27 mouse cellular contexts compared by ENCODE assay signal in the genomic region with DNA sequence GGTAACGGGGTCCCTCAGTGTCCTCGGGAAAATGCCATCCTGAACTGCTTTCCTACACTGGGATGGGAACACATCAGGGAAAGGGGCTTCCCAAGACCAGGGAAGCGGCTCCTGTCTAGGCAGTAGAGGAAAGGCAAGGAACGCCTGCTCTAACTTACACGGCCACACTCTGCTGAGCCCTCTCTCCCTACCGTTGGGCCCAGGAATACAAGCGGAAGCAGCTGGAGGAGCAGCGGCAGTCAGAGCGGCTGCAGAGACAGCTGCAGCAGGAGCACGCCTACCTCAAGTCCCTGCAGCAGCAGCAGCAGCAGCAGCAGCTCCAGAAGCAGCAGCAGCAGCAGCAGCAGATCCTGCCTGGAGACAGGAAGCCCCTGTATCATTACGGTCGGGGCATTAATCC. TPM values are rescaled to one million over a fixed set of nuclear protein-coding genes. Genes with fewer than 3 reads are reported as not detected.
DNase-seq lines count a peak whose midpoint lies in the region; ATAC-seq and TF ChIP-seq lines count a peak whose summit lies in the region.
"Had no signal": no experiment of that assay in that cellular context is flagged by ENCODE, and none has a peak within 500 bp of the region (broad histone marks: within the 10 kb centered on the region; RNA-seq: fewer than 3 reads in every experiment).

No protein-coding gene starts in this region.

- no peaks in the 10 kb centered on the region for H3K4me1 ChIP-seq in forebrain, embryonic 10.5 days
- no peaks in the 10 kb centered on the region for H3K4me1 ChIP-seq in forebrain, postnatal 0 days (ENCODE audit: insufficient read depth)
- H3K4me1 ChIP-seq in limb, embryonic 12.5 days (replicated peaks), result no peaks in the 10 kb centered on the region
- no peaks in the 10 kb centered on the region for H3K4me1 ChIP-seq in limb, embryonic 10.5 days
- no peaks in the 10 kb centered on the region for H3K4me1 ChIP-seq in limb, embryonic 13.5 days
- H3K4me1 ChIP-seq in limb, embryonic 15.5 days, result no peaks in the 10 kb centered on the region
- no peaks in the 10 kb centered on the region for H3K4me1 ChIP-seq in hindbrain, embryonic 13.5 days (replicated peaks)
- H3K4me1 ChIP-seq: embryonic facial prominence, embryonic 13.5 days; forebrain, embryonic 12.5 days had no signal

- H3K9ac ChIP-seq in forebrain, postnatal 0 days, result no peak overlapping the region
- H3K9ac ChIP-seq in limb, embryonic 12.5 days (replicated peaks), result 0 out of 2 replicates have a peak overlapping the region, but pooled peaks have one; percentile 23
- H3K9ac ChIP-seq in limb, embryonic 13.5 days, result no peak overlapping the region
- no peak overlapping the region for H3K9ac ChIP-seq in limb, embryonic 15.5 days
- H3K9ac ChIP-seq in hindbrain, embryonic 13.5 days, result no peak overlapping the region
- H3K9ac ChIP-seq: embryonic facial prominence, embryonic 13.5 days; forebrain, embryonic 12.5 days had no signal

- H3K9me3 ChIP-seq in forebrain, embryonic 10.5 days, result no peaks in the 10 kb centered on the region
- H3K9me3 ChIP-seq in forebrain, postnatal 0 days (ENCODE audit: low read length), result no peaks in the 10 kb centered on the region
- no peaks in the 10 kb centered on the region for H3K9me3 ChIP-seq in limb, embryonic 12.5 days
- no peaks in the 10 kb centered on the region for H3K9me3 ChIP-seq in limb, embryonic 10.5 days (replicated peaks)
- H3K9me3 ChIP-seq in limb, embryonic 13.5 days, result no peaks in the 10 kb centered on the region
- no peaks in the 10 kb centered on the region for H3K9me3 ChIP-seq in limb, embryonic 15.5 days
- H3K9me3 ChIP-seq in hindbrain, embryonic 13.5 days, result no peaks in the 10 kb centered on the region
- H3K9me3 ChIP-seq: embryonic facial prominence, embryonic 13.5 days; forebrain, embryonic 12.5 days had no signal

- no peak overlapping the region for H3K4me2 ChIP-seq in forebrain, postnatal 0 days (ENCODE audit: low read depth)
- no peak overlapping the region for H3K4me2 ChIP-seq in limb, embryonic 12.5 days
- 0 out of 2 replicates have a peak overlapping the region, but pooled peaks have one; percentile 4 for H3K4me2 ChIP-seq in limb, embryonic 13.5 days (replicated peaks)
- H3K4me2 ChIP-seq in limb, embryonic 15.5 days, result no peak overlapping the region
- H3K4me2 ChIP-seq in hindbrain, embryonic 13.5 days, result no peak overlapping the region
- H3K4me2 ChIP-seq: embryonic facial prominence, embryonic 13.5 days; forebrain, embryonic 12.5 days had no signal

- 0 out of 2 replicates have a peak overlapping the region, but pooled peaks have one; percentile 2 for H3K27ac ChIP-seq in forebrain, embryonic 10.5 days
- H3K27ac ChIP-seq in forebrain, postnatal 0 days (ENCODE audit: low read depth, low read length), result no peak overlapping the region
- H3K27ac ChIP-seq in limb, embryonic 12.5 days, result no peak overlapping the region
- no peak overlapping the region for H3K27ac ChIP-seq in limb, embryonic 10.5 days
- H3K27ac ChIP-seq in limb, embryonic 13.5 days, result peak overlapping the region; percentile 10; the same call in 1 of the 2 replicates
- H3K27ac ChIP-seq in limb, embryonic 15.5 days, result 0 out of 2 replicates have a peak overlapping the region, but pooled peaks have one; percentile 38
- no peak overlapping the region for H3K27ac ChIP-seq in hindbrain, embryonic 13.5 days
- H3K27ac ChIP-seq: embryonic facial prominence, embryonic 13.5 days; forebrain, embryonic 12.5 days had no signal

- peaks cover 100% of the 10 kb centered on the region for H3K36me3 ChIP-seq in forebrain, embryonic 10.5 days (replicated peaks)
- peaks cover 79% of the 10 kb centered on the region for H3K36me3 ChIP-seq in forebrain, postnatal 0 days (ENCODE audit: insufficient read depth)
- H3K36me3 ChIP-seq in limb, embryonic 12.5 days, result peaks cover 100% of the 10 kb centered on the region
- peaks cover 100% of the 10 kb centered on the region for H3K36me3 ChIP-seq in limb, embryonic 10.5 days
- peaks cover 99% of the 10 kb centered on the region for H3K36me3 ChIP-seq in limb, embryonic 13.5 days
- peaks cover 90% of the 10 kb centered on the region for H3K36me3 ChIP-seq in limb, embryonic 15.5 days
- peaks cover 97% of the 10 kb centered on the region for H3K36me3 ChIP-seq in hindbrain, embryonic 13.5 days

- no peak overlapping the region for H3K4me3 ChIP-seq in forebrain, embryonic 10.5 days
- no peak overlapping the region for H3K4me3 ChIP-seq in forebrain, postnatal 0 days (ENCODE audit: low read depth, low read length)
- H3K4me3 ChIP-seq in limb, embryonic 12.5 days (replicated peaks), result no peak overlapping the region
- no peak overlapping the region for H3K4me3 ChIP-seq in limb, embryonic 10.5 days
- no peak overlapping the region for H3K4me3 ChIP-seq in limb, embryonic 13.5 days
- no peak overlapping the region for H3K4me3 ChIP-seq in limb, embryonic 15.5 days
- no peak overlapping the region for H3K4me3 ChIP-seq in hindbrain, embryonic 13.5 days
- H3K4me3 ChIP-seq: embryonic facial prominence, embryonic 13.5 days; forebrain, embryonic 12.5 days had no signal

- DNase-seq in forebrain, embryonic 10.5 days (ENCODE audit: extremely low spot score, low spot score), result no peak
- DNase-seq in forebrain, postnatal 0 days, result no peak
- DNase-seq in limb, embryonic 10.5 days (ENCODE audit: low spot score), result no peak
- no peak for DNase-seq in left cerebral cortex, postnatal 25 days (ENCODE audit: low spot score in 2 of 2)
- DNase-seq: adrenal gland, adult 2 months; adrenal gland, postnatal 10 days; adrenal gland, postnatal 25 days; cerebellum, adult 11-12 months; cerebellum, adult 2 months; cerebellum, adult 9-10 months; cerebellum, postnatal 10 days; cerebellum, postnatal 25 days had no signal

- TF ChIP-seq CTCF in forebrain, postnatal 0 days (IDR thresholded peaks at IDR 0.05; ENCODE audit: low read depth), result no peak

- intact Hi-C loops in left cerebral cortex, postnatal 25 days (cut with DNase I), result no loop called here

- H3K27me3 ChIP-seq in forebrain, embryonic 10.5 days (ENCODE audit: poor library complexity, severe bottlenecking), result no peaks in the 10 kb centered on the region
- no peaks in the 10 kb centered on the region for H3K27me3 ChIP-seq in forebrain, postnatal 0 days (ENCODE audit: insufficient read depth, low read length)
- H3K27me3 ChIP-seq in limb, embryonic 12.5 days, result no peaks in the 10 kb centered on the region
- no peaks in the 10 kb centered on the region for H3K27me3 ChIP-seq in limb, embryonic 10.5 days (ENCODE audit: low read depth, poor library complexity, severe bottlenecking)
- no peaks in the 10 kb centered on the region for H3K27me3 ChIP-seq in limb, embryonic 13.5 days
- no peaks in the 10 kb centered on the region for H3K27me3 ChIP-seq in limb, embryonic 15.5 days
- H3K27me3 ChIP-seq in hindbrain, embryonic 13.5 days, result no peaks in the 10 kb centered on the region
- H3K27me3 ChIP-seq: embryonic facial prominence, embryonic 13.5 days; forebrain, embryonic 12.5 days had no signal

- WGBS in forebrain, embryonic 10.5 days, result 77% methylated on average over 12 of the region's 12 CpGs
- WGBS in forebrain, postnatal 0 days, result 85% methylated on average over 12 of the region's 12 CpGs
- WGBS in limb, embryonic 12.5 days, result 71% methylated on average over 12 of the region's 12 CpGs
- WGBS in limb, embryonic 10.5 days, result 75% methylated on average over 12 of the region's 12 CpGs
- WGBS in limb, embryonic 13.5 days, result 67% methylated on average over 12 of the region's 12 CpGs
- WGBS in limb, embryonic 15.5 days, result 63% methylated on average over 12 of the region's 12 CpGs
- WGBS in hindbrain, embryonic 13.5 days, result 78% methylated on average over 12 of the region's 12 CpGs

- ATAC-seq in forebrain, postnatal 0 days, result no peak
- no peak for ATAC-seq in limb, embryonic 12.5 days (ENCODE audit: insufficient number of reproducible peaks, insufficient read depth, low FRiP score, low TSS enrichment, low read depth)
- no peak for ATAC-seq in limb, embryonic 13.5 days (ENCODE audit: low FRiP score, low read depth)
- no peak for ATAC-seq in limb, embryonic 15.5 days (ENCODE audit: insufficient number of reproducible peaks, low FRiP score, low TSS enrichment, low read depth)
- ATAC-seq in hindbrain, embryonic 13.5 days (ENCODE audit: low FRiP score), result no peak
- ATAC-seq: forebrain, embryonic 14.5 days; forebrain, embryonic 16.5 days had no signal

RNA-seq across cellular contexts. Expression of a gene that starts 8.9 kb away (rescaled TPM):
- polyA plus RNA-seq in forebrain, embryonic 10.5 days (2016; fragmentation: Nextera tagmentation; extraction: Ambion mirVana), result not detected in 2 replicates
- total RNA-seq in forebrain, postnatal 0 days (2014; rRNA removed), result 0.31 and 0.48 TPM in 2 replicates
- polyA plus RNA-seq in forebrain, postnatal 0 days (2015; fragmentation: Nextera tagmentation; extraction: Ambion mirVana), result not detected in 2 replicates
- not detected in 2 replicates for polyA plus RNA-seq in limb, embryonic 12.5 days (2016; fragmentation: Nextera tagmentation; extraction: Ambion mirVana)
- not detected in 2 replicates for polyA plus RNA-seq in limb, embryonic 10.5 days (2016; fragmentation: Nextera tagmentation; extraction: Ambion mirVana)
- not detected in 2 replicates for polyA plus RNA-seq in limb, embryonic 13.5 days (2015; fragmentation: Nextera tagmentation; extraction: Ambion mirVana)
- polyA plus RNA-seq in limb, embryonic 15.5 days (2015; fragmentation: Nextera tagmentation; extraction: Ambion mirVana), result not detected in 2 replicates
- not detected in 2 replicates for polyA plus RNA-seq in hindbrain, embryonic 13.5 days (2015; fragmentation: Nextera tagmentation; extraction: Ambion mirVana)
- not detected for total RNA-seq in left cerebral cortex, postnatal 25 days (2021)
- total RNA-seq: adrenal gland, adult 2 months; adrenal gland, postnatal 10 days; adrenal gland, postnatal 25 days; adrenal gland, postnatal 4 days; MEL had no signal
- polyA plus RNA-seq: adrenal gland, adult 2 months; brain, embryonic 14.5 days; C2C12; cerebellum, adult 2 months; cortical plate, adult 2 months; embryonic facial prominence, embryonic 11.5 days; embryonic facial prominence, embryonic 13.5 days; forebrain, embryonic 12.5 days; forebrain, embryonic 14.5 days; forebrain, embryonic 16.5 days had no signal

RNA-seq across cellular contexts. Expression of a gene that starts 12.3 kb away (rescaled TPM):
- polyA plus RNA-seq in forebrain, embryonic 10.5 days (2016; fragmentation: Nextera tagmentation; extraction: Ambion mirVana), result not detected in 2 replicates
- 0.92 TPM in 1 of 2 replicates, not detected in the other for total RNA-seq in forebrain, postnatal 0 days (2014; rRNA removed)
- polyA plus RNA-seq in forebrain, postnatal 0 days (2015; fragmentation: Nextera tagmentation; extraction: Ambion mirVana), result 0.58 and 1.0 TPM in 2 replicates
- polyA plus RNA-seq in limb, embryonic 12.5 days (2016; fragmentation: Nextera tagmentation; extraction: Ambion mirVana), result not detected in 2 replicates
- polyA plus RNA-seq in limb, embryonic 10.5 days (2016; fragmentation: Nextera tagmentation; extraction: Ambion mirVana), result not detected in 2 replicates
- polyA plus RNA-seq in limb, embryonic 13.5 days (2015; fragmentation: Nextera tagmentation; extraction: Ambion mirVana), result not detected in 2 replicates
- polyA plus RNA-seq in limb, embryonic 15.5 days (2015; fragmentation: Nextera tagmentation; extraction: Ambion mirVana), result 0.41 TPM in 1 of 2 replicates, not detected in the other
- not detected in 2 replicates for polyA plus RNA-seq in hindbrain, embryonic 13.5 days (2015; fragmentation: Nextera tagmentation; extraction: Ambion mirVana)
- not detected for total RNA-seq in left cerebral cortex, postnatal 25 days (2021)
- total RNA-seq: adrenal gland, adult 2 months; adrenal gland, postnatal 25 days; ES-E14 had no signal
- polyA plus RNA-seq: embryonic facial prominence, embryonic 11.5 days; embryonic facial prominence, embryonic 13.5 days; forebrain, embryonic 12.5 days; forebrain, embryonic 14.5 days had no signal

RNA-seq across cellular contexts. Expression of a gene that starts 32.2 kb away (rescaled TPM):
- polyA plus RNA-seq in forebrain, embryonic 10.5 days (2016; fragmentation: Nextera tagmentation; extraction: Ambion mirVana), result 0.56 and 1.00 TPM in 2 replicates
- total RNA-seq in forebrain, postnatal 0 days (2014; rRNA removed), result 0.10 TPM in 1 of 2 replicates, not detected in the other
- 0.08 and 0.18 TPM in 2 replicates for polyA plus RNA-seq in forebrain, postnatal 0 days (2015; fragmentation: Nextera tagmentation; extraction: Ambion mirVana)
- 0.22 and 0.31 TPM in 2 replicates for polyA plus RNA-seq in limb, embryonic 12.5 days (2016; fragmentation: Nextera tagmentation; extraction: Ambion mirVana)
- 0.18 and 0.75 TPM in 2 replicates for polyA plus RNA-seq in limb, embryonic 10.5 days (2016; fragmentation: Nextera tagmentation; extraction: Ambion mirVana)
- polyA plus RNA-seq in limb, embryonic 13.5 days (2015; fragmentation: Nextera tagmentation; extraction: Ambion mirVana), result 0.18 and 0.22 TPM in 2 replicates
- 0.26 and 0.29 TPM in 2 replicates for polyA plus RNA-seq in limb, embryonic 15.5 days (2015; fragmentation: Nextera tagmentation; extraction: Ambion mirVana)
- 0.16 and 0.21 TPM in 2 replicates for polyA plus RNA-seq in hindbrain, embryonic 13.5 days (2015; fragmentation: Nextera tagmentation; extraction: Ambion mirVana)
- not detected for total RNA-seq in left cerebral cortex, postnatal 25 days (2021)
- total RNA-seq: adrenal gland, postnatal 25 days had no signal
- polyA plus RNA-seq: cerebellum, adult 2 months; cortical plate, adult 2 months had no signal

RNA-seq across cellular contexts. Expression of a gene that starts 40.3 kb away (rescaled TPM):
- polyA plus RNA-seq in forebrain, embryonic 10.5 days (2016; fragmentation: Nextera tagmentation; extraction: Ambion mirVana), result 71.3 and 79.9 TPM in 2 replicates
- 63.2 and 76.4 TPM in 2 replicates for total RNA-seq in forebrain, postnatal 0 days (2014; rRNA removed)
- polyA plus RNA-seq in forebrain, postnatal 0 days (2015; fragmentation: Nextera tagmentation; extraction: Ambion mirVana), result 102 and 109 TPM in 2 replicates
- 95.8 and 104 TPM in 2 replicates for polyA plus RNA-seq in limb, embryonic 12.5 days (2016; fragmentation: Nextera tagmentation; extraction: Ambion mirVana)
- 85.0 and 104 TPM in 2 replicates for polyA plus RNA-seq in limb, embryonic 10.5 days (2016; fragmentation: Nextera tagmentation; extraction: Ambion mirVana)
- 120 and 129 TPM in 2 replicates for polyA plus RNA-seq in limb, embryonic 13.5 days (2015; fragmentation: Nextera tagmentation; extraction: Ambion mirVana)
- 124 TPM in 2 replicates for polyA plus RNA-seq in limb, embryonic 15.5 days (2015; fragmentation: Nextera tagmentation; extraction: Ambion mirVana)
- 109 TPM in 2 replicates for polyA plus RNA-seq in hindbrain, embryonic 13.5 days (2015; fragmentation: Nextera tagmentation; extraction: Ambion mirVana)
- total RNA-seq in left cerebral cortex, postnatal 25 days (2021), result 10 to 100 TPM; 78.6 to 81.4 TPM

RNA-seq across cellular contexts. Expression of a gene that starts 40.6 kb away (rescaled TPM):
- polyA plus RNA-seq in forebrain, embryonic 10.5 days (2016; fragmentation: Nextera tagmentation; extraction: Ambion mirVana), result 138 TPM in 2 replicates
- total RNA-seq in forebrain, postnatal 0 days (2014; rRNA removed), result 133 and 134 TPM in 2 replicates
- 151 and 160 TPM in 2 replicates for polyA plus RNA-seq in forebrain, postnatal 0 days (2015; fragmentation: Nextera tagmentation; extraction: Ambion mirVana)
- polyA plus RNA-seq in limb, embryonic 12.5 days (2016; fragmentation: Nextera tagmentation; extraction: Ambion mirVana), result 161 and 163 TPM in 2 replicates
- polyA plus RNA-seq in limb, embryonic 10.5 days (2016; fragmentation: Nextera tagmentation; extraction: Ambion mirVana), result 136 and 160 TPM in 2 replicates
- polyA plus RNA-seq in limb, embryonic 13.5 days (2015; fragmentation: Nextera tagmentation; extraction: Ambion mirVana), result 165 and 173 TPM in 2 replicates
- polyA plus RNA-seq in limb, embryonic 15.5 days (2015; fragmentation: Nextera tagmentation; extraction: Ambion mirVana), result 165 and 188 TPM in 2 replicates
- polyA plus RNA-seq in hindbrain, embryonic 13.5 days (2015; fragmentation: Nextera tagmentation; extraction: Ambion mirVana), result 159 and 173 TPM in 2 replicates
- total RNA-seq in left cerebral cortex, postnatal 25 days (2021), result 100 to 1,000 TPM; 110 to 117 TPM

Comparison
In these comparisons a context has a peak if more than half of its experiments do, and no peak if none do; other contexts are left out.
1. H3K27ac ChIP-seq: peak in forebrain, embryonic 10.5 days (single experiment), limb, embryonic 13.5 days (single experiment) and limb, embryonic 15.5 days (single experiment); none in forebrain, postnatal 0 days (single experiment), limb, embryonic 12.5 days (single experiment), limb, embryonic 10.5 days (single experiment) and hindbrain, embryonic 13.5 days (single experiment).